Comparison of ENCODE assay signal across 10 mouse cellular contexts in genomic region chr5:35948225-35948975, GRCm38 (mm10). TPM values are rescaled to one million over a fixed set of nuclear protein-coding genes. Genes with fewer than 3 reads are reported as not detected.
DNase-seq lines count a peak whose midpoint lies in the region; ATAC-seq and TF ChIP-seq lines count a peak whose summit lies in the region.
"Had no signal": no experiment of that assay in that cellular context is flagged by ENCODE, and none has a peak within 500 bp of the region (broad histone marks: within the 10 kb centered on the region; RNA-seq: fewer than 3 reads in every experiment).

No protein-coding gene starts in this region.

- intact Hi-C loops in gastrocnemius, postnatal 36 days (cut with DNase I) = no loop called here

- peaks cover 16% of the 10 kb centered on the region for H3K4me1 ChIP-seq in embryonic facial prominence, embryonic 13.5 days
- H3K4me1 ChIP-seq in embryonic facial prominence, embryonic 10.5 days = peaks cover 28% of the 10 kb centered on the region
- peaks cover 7% of the 10 kb centered on the region; the same call in 1 of the 2 replicates for H3K4me1 ChIP-seq in kidney, postnatal 0 days (replicated peaks; ENCODE audit: insufficient read depth, low read length)
- H3K4me1 ChIP-seq: megakaryocyte, embryonic 14.5 days had no signal

- no peak overlapping the region for H3K4me2 ChIP-seq in embryonic facial prominence, embryonic 13.5 days
- no peak overlapping the region for H3K4me2 ChIP-seq in kidney, postnatal 0 days (ENCODE audit: low read length)

- 68% methylated on average over 15 of the region's 15 CpGs for WGBS in embryonic facial prominence, embryonic 13.5 days
- WGBS in embryonic facial prominence, embryonic 10.5 days = 75% methylated on average over 15 of the region's 15 CpGs
- WGBS in kidney, postnatal 0 days = 61% methylated on average over 15 of the region's 15 CpGs

- no peak for ATAC-seq in embryonic facial prominence, embryonic 13.5 days (ENCODE audit: insufficient number of reproducible peaks, insufficient read depth, low FRiP score, low TSS enrichment, low read depth)
- no peak for ATAC-seq in kidney, postnatal 0 days (replicated peaks; ENCODE audit: low FRiP score, low read depth)

- no peak for DNase-seq in embryonic facial prominence, embryonic 10.5 days (ENCODE audit: low spot score)
- peak; percentile 78 for DNase-seq in 3T3-L1 (ENCODE audit: low read depth, low spot score)
- DNase-seq in gastrocnemius, postnatal 36 days = peak; percentile 13 to 32
- DNase-seq in kidney, postnatal 0 days (ENCODE audit: low spot score) = peak; percentile 69
- no peak for DNase-seq in layer of hippocampus, postnatal 36 days
- no peak for DNase-seq in layer of hippocampus, adult 18-20 months (ENCODE audit: low spot score in 2 of 2)
- no peak for DNase-seq in right cerebral cortex, postnatal 25 days
- DNase-seq: right cerebral cortex, adult 18-20 months had no signal

- no peaks in the 10 kb centered on the region for H3K27me3 ChIP-seq in embryonic facial prominence, embryonic 13.5 days
- no peaks in the 10 kb centered on the region for H3K27me3 ChIP-seq in embryonic facial prominence, embryonic 10.5 days (replicated peaks; ENCODE audit: low read depth, poor library complexity, severe bottlenecking)
- H3K27me3 ChIP-seq in kidney, postnatal 0 days (ENCODE audit: insufficient read depth, low read length) = no peaks in the 10 kb centered on the region

- no peak for TF ChIP-seq CTCF in kidney, postnatal 0 days (IDR thresholded peaks at IDR 0.05; ENCODE audit: low read depth)

- H3K4me3 ChIP-seq in embryonic facial prominence, embryonic 13.5 days = no peak overlapping the region
- no peak overlapping the region for H3K4me3 ChIP-seq in embryonic facial prominence, embryonic 10.5 days
- H3K4me3 ChIP-seq in kidney, postnatal 0 days (replicated peaks; ENCODE audit: low read depth, low read length) = no peak overlapping the region
- H3K4me3 ChIP-seq: megakaryocyte, embryonic 14.5 days had no signal

- H3K9ac ChIP-seq in embryonic facial prominence, embryonic 13.5 days = no peak overlapping the region
- no peak overlapping the region for H3K9ac ChIP-seq in kidney, postnatal 0 days (ENCODE audit: low read depth, low read length)

- no peaks in the 10 kb centered on the region for H3K9me3 ChIP-seq in embryonic facial prominence, embryonic 13.5 days
- no peaks in the 10 kb centered on the region; the same call in 1 of the 2 replicates for H3K9me3 ChIP-seq in embryonic facial prominence, embryonic 10.5 days
- no peaks in the 10 kb centered on the region for H3K9me3 ChIP-seq in kidney, postnatal 0 days (replicated peaks; ENCODE audit: low read length)

- H3K36me3 ChIP-seq in embryonic facial prominence, embryonic 13.5 days = peaks cover 81% of the 10 kb centered on the region
- H3K36me3 ChIP-seq in embryonic facial prominence, embryonic 10.5 days (replicated peaks) = peaks cover 84% of the 10 kb centered on the region
- peaks cover 50% of the 10 kb centered on the region for H3K36me3 ChIP-seq in kidney, postnatal 0 days (ENCODE audit: insufficient read depth, low read length)

- H3K27ac ChIP-seq in embryonic facial prominence, embryonic 13.5 days = peak overlapping the region; percentile 12; the same call in 1 of the 2 replicates
- H3K27ac ChIP-seq in embryonic facial prominence, embryonic 10.5 days (replicated peaks) = no peak overlapping the region
- peak overlapping the region; percentile 60 for H3K27ac ChIP-seq in kidney, postnatal 0 days

RNA-seq across cellular contexts. Expression of gene Afap1, which starts 55.3 kb away (rescaled TPM):
- 18.1 and 20.9 TPM in 2 replicates for polyA plus RNA-seq in embryonic facial prominence, embryonic 13.5 days (2015; fragmentation: Nextera tagmentation; extraction: Ambion mirVana)
- polyA plus RNA-seq in embryonic facial prominence, embryonic 10.5 days (2016; fragmentation: Nextera tagmentation; extraction: Ambion mirVana) = 26.6 and 26.8 TPM in 2 replicates
- total RNA-seq in gastrocnemius, postnatal 36 days (2021) = 1 to 10 TPM; 6.3 to 6.9 TPM
- 19.1 and 19.7 TPM in 2 replicates for polyA plus RNA-seq in kidney, postnatal 0 days (2015; fragmentation: Nextera tagmentation; extraction: Ambion mirVana)
- total RNA-seq in layer of hippocampus, postnatal 36 days (2021) = 10 to 100 TPM; 29.1 to 30.0 TPM
- total RNA-seq in layer of hippocampus, adult 18-20 months (2021) = 10 to 100 TPM; 23.1 to 29.1 TPM

Comparison
In these comparisons a context has a peak if more than half of its experiments do, and no peak if none do; other contexts are left out.
1. DNase-seq: peak in 3T3-L1 (single experiment), gastrocnemius, postnatal 36 days (2 of 2) and kidney, postnatal 0 days (single experiment); none in embryonic facial prominence, embryonic 10.5 days (single experiment), layer of hippocampus, postnatal 36 days (0 of 2), layer of hippocampus, adult 18-20 months (0 of 2) and right cerebral cortex, postnatal 25 days (single experiment).